Mouse (Mus musculus): Measurements from ENCODE around the gene Slc26a10. TPM values are rescaled to one million over a fixed set of nuclear protein-coding genes. Genes with fewer than 3 reads are reported as not detected.

Gene Slc26a10
- polyA plus RNA-seq, 1 experiment from 2014 or later: 2.2 TPM

DNA sequence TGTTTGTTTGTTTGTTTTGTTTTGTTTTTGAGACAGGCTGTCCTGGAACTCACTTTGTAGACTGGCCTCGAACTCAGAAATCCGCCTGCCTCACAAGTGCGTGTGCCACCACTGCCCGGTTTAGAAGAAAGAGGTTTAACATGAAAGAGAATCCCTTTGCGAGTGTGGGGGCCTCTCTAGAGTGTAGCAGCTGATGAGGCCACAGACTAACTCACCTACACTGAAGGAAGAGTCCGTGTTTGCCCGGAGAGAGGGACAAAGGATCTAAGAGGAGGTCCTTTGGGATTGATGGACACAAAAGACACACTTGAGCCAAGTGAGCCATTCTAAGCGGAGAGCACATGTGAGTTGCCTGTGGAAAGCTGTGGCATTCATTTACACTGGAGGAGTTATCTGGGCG is 3.2 kb downstream of the Slc26a10 start:
- Histone ChIP-seq H3K9ac (no peak overlapping the region), H3K4me1 (peaks cover 23% of the 10 kb centered on the region), H3K4me2 (replicated peaks) (peak overlapping the region; percentile 46; the same call in 1 of the 2 replicates), H3K27ac (no peak overlapping the region), H3K9me3 (replicated peaks) (no peaks in the 10 kb centered on the region), H3K4me3 (no peak overlapping the region; the same call in 1 of the 2 replicates), H3K36me3 (0 out of 2 replicates have a peak, but pooled peaks cover 6% of the 10 kb centered on the region), H3K27me3 (peaks cover 89% of the 10 kb centered on the region)
- 17% methylated on average over 9 of the region's 9 CpGs for WGBS
- ATAC-seq (ENCODE audit: low FRiP score): no peak

DNA sequence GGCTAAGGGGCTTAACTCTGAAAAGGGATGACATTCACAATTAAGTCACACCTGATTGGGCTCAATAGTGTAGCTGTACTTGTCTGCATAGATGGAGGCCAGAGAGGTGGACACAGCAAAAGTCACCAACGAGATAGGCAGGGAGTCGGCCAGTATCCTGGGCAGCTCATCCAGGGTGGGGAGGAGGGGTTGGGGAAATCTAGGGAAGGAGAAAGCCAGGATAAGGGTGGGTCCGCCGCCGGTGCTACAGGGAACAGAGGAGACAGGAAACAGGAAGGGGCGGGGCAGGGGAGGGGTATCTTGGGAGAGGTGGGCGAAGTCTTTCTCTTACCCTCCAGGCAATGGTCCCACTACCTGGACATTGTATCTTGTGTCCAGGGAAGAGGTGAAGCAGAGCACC is 3.7 kb downstream of the Slc26a10 start:
- Histone ChIP-seq H3K4me1 (peaks cover 23% of the 10 kb centered on the region), H3K9me3 (replicated peaks) (no peaks in the 10 kb centered on the region), H3K36me3 (0 out of 2 replicates have a peak, but pooled peaks cover 6% of the 10 kb centered on the region), H3K4me2 (replicated peaks) (0 out of 2 replicates have a peak overlapping the region, but pooled peaks have one; percentile 6), H3K9ac (no peak overlapping the region), H3K27me3 (peaks cover 90% of the 10 kb centered on the region), H3K4me3 (no peak overlapping the region), H3K27ac (no peak overlapping the region)
- no peak for ATAC-seq (ENCODE audit: low FRiP score)
- 8% methylated on average over 7 of the region's 7 CpGs for WGBS

GRCm38 (mm10) chr10:127176228-127176627 is 4.2 kb downstream of the Slc26a10 start:
- H3K4me1 ChIP-seq: peaks cover 23% of the 10 kb centered on the region

DNA sequence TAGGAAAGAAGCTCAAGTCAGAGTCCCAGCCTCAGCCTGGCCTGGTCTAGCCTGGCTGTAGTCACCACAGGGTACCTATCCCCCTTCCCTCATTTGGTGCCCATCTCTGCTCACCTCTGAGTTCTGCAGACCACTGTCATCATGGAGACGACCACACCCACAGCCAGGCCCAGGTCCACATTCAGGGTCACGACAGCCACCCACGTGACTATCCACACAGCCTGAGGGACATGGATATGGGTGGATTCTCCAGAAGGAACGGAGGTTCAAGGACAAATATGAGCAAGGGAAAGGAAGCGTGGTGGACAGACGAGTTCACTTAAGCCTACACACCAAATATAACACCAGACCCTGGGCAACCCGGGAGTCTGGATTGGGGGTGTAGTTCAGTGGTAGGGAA is 6.3 kb downstream of the Slc26a10 start:
- H3K4me3 ChIP-seq: no peak overlapping the region
- no peaks in the 10 kb centered on the region for H3K9me3 ChIP-seq (replicated peaks)
- H3K4me1 ChIP-seq: peaks cover 20% of the 10 kb centered on the region
- H3K36me3 ChIP-seq: 0 out of 2 replicates have a peak, but pooled peaks cover 6% of the 10 kb centered on the region
- no peak overlapping the region for H3K27ac ChIP-seq
- WGBS: 85% methylated on average over 7 of the region's 7 CpGs
- H3K4me2 ChIP-seq (replicated peaks): no peak overlapping the region
- H3K27me3 ChIP-seq: peaks cover 90% of the 10 kb centered on the region
- H3K9ac ChIP-seq: no peak overlapping the region
- no peak for ATAC-seq (ENCODE audit: low FRiP score)

More at GRCm38 (mm10) chr10:127176228-127176627, 4.2 kb downstream of the Slc26a10 start:
- Histone ChIP-seq H3K36me3 (0 out of 2 replicates have a peak, but pooled peaks cover 6% of the 10 kb centered on the region), H3K4me2 (replicated peaks) (no peak overlapping the region), H3K27ac (no peak overlapping the region), H3K4me3 (no peak overlapping the region), H3K9me3 (replicated peaks) (no peaks in the 10 kb centered on the region), H3K9ac (no peak overlapping the region), H3K27me3 (peaks cover 90% of the 10 kb centered on the region)
- WGBS: 53% methylated on average over 3 of the region's 3 CpGs
- no peak for ATAC-seq (ENCODE audit: low FRiP score)

- Histone ChIP-seq H3K27me3 (peaks cover 90% of the 10 kb centered on the region), H3K27ac (no peak overlapping the region), H3K36me3 (0 out of 2 replicates have a peak, but pooled peaks cover 6% of the 10 kb centered on the region), H3K4me1 (peaks cover 16% of the 10 kb centered on the region), H3K4me3 (no peak overlapping the region), H3K9me3 (replicated peaks) (no peaks in the 10 kb centered on the region), H3K4me2 (replicated peaks) (no peak overlapping the region), H3K9ac (no peak overlapping the region)
- 84% methylated on average over 16 of the region's 16 CpGs for WGBS
- no peak for ATAC-seq (ENCODE audit: low FRiP score)
Observed at GRCm38 (mm10) chr10:127173148-127174065, 7.0 kb downstream of the Slc26a10 start.

DNA sequence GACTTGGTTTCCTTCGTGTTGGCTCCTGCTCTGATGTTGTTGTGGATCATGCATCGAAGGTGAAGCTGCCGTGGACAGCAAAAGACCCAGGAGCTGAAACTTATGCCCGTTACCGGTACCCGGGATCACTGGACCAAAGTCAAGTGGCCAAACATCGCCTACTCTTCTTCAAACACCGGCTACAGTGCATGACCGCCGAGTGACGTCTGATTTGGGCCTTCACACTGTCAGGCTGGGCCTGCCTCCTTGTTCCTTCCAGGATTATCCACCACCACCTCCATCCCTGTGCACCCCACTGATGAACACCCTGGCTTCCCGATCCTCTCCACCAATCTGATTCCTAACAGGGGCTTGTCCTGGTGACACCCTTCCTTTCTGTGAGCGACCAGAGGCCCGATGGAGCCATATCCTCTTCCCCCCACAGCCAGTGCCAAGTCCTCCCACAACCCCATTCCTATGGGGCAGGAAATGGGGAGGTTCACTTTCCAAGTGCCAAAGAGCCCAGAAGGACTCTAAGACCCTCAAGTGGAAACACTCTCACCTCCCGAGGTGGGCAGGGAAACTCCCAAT is 8.7 kb downstream of the Slc26a10 start:
- H3K27ac ChIP-seq: no peak overlapping the region
- no peaks in the 10 kb centered on the region for H3K9me3 ChIP-seq (replicated peaks)
- no peak overlapping the region for H3K4me2 ChIP-seq (replicated peaks)
- H3K9ac ChIP-seq: no peak overlapping the region
- WGBS: 83% methylated on average over 15 of the region's 15 CpGs
- H3K4me3 ChIP-seq: no peak overlapping the region
- 0 out of 2 replicates have a peak, but pooled peaks cover 6% of the 10 kb centered on the region for H3K36me3 ChIP-seq
- peaks cover 12% of the 10 kb centered on the region for H3K4me1 ChIP-seq
- no peak for ATAC-seq (ENCODE audit: low FRiP score)
- peaks cover 90% of the 10 kb centered on the region for H3K27me3 ChIP-seq

DNA sequence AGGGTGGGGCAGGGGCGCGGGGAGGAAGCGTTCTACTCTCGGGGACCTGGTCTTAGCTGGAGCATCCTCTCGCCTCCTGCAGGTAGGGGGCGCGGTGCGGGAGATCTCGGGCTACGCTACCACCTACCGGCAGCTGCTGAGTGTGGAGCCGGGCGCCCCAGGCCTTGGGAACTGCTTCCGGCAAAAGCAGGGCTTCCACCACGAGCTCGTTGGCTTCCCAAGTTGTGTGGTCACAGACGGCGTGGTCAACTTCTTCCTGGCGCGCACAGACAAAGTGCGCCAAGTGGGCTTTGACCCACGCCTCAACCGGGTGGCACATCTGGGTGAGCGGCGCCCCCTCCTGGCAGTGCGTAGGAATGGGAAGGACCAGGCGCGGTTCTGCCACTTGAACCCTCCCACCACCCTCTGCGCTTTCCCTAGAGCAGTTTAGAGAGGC is 9.6 kb downstream of the Slc26a10 start:
- no peak overlapping the region for H3K27ac ChIP-seq
- H3K4me2 ChIP-seq (replicated peaks): peak overlapping the region; percentile 43
- H3K4me1 ChIP-seq: peaks cover 14% of the 10 kb centered on the region
- no peak overlapping the region for H3K9ac ChIP-seq
- no peaks in the 10 kb centered on the region for H3K9me3 ChIP-seq (replicated peaks)
- WGBS: 1% methylated on average over 29 of the region's 29 CpGs
- peaks cover 90% of the 10 kb centered on the region for H3K27me3 ChIP-seq
- peak; percentile 29 for ATAC-seq (ENCODE audit: low FRiP score)
- H3K36me3 ChIP-seq: 0 out of 2 replicates have a peak, but pooled peaks cover 6% of the 10 kb centered on the region
- H3K4me3 ChIP-seq: peak overlapping the region; percentile 23

DNA sequence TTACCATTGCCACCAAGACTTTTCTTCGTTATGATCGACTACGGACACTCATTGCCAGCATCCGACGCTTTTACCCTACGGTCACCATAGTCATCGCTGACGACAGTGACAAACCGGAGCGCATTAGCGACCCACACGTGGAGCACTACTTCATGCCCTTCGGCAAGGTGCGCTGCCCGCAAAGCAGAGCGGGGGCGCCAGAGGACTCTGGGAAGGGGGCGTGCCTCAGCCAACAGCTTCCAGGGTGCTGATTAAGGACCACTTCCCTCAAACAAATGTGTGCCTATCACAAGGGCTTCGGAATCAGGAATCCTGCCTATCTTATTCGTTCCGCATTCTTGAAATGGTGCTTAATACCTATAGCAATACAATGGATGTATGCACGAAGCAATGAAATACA is 10.4 kb downstream of the Slc26a10 start:
- peak overlapping the region; percentile 23; the same call in 1 of the 2 replicates for H3K4me3 ChIP-seq
- peaks cover 91% of the 10 kb centered on the region for H3K27me3 ChIP-seq
- ATAC-seq (ENCODE audit: low FRiP score): no peak
- H3K9me3 ChIP-seq (replicated peaks): no peaks in the 10 kb centered on the region
- no peak overlapping the region for H3K9ac ChIP-seq
- WGBS: 2% methylated on average over 22 of the region's 22 CpGs
- peak overlapping the region; percentile 43 for H3K4me2 ChIP-seq (replicated peaks)
- 0 out of 2 replicates have a peak, but pooled peaks cover 6% of the 10 kb centered on the region for H3K36me3 ChIP-seq
- H3K4me1 ChIP-seq: peaks cover 16% of the 10 kb centered on the region
- no peak overlapping the region for H3K27ac ChIP-seq

GRCm38 (mm10) chr10:127167614-127168192 is 12.7 kb downstream of the Slc26a10 start:
- Histone ChIP-seq H3K27me3 (peaks cover 76% of the 10 kb centered on the region), H3K27ac (no peak overlapping the region), H3K36me3 (no peaks in the 10 kb centered on the region), H3K4me3 (peak overlapping the region; percentile 6; the same call in 1 of the 2 replicates), H3K9ac (no peak overlapping the region), H3K4me1 (peaks cover 16% of the 10 kb centered on the region), H3K4me2 (replicated peaks) (no peak overlapping the region), H3K9me3 (replicated peaks) (no peaks in the 10 kb centered on the region)
- WGBS: 46% methylated on average over 10 of the region's 10 CpGs
- ATAC-seq (ENCODE audit: low FRiP score): no peak

DNA sequence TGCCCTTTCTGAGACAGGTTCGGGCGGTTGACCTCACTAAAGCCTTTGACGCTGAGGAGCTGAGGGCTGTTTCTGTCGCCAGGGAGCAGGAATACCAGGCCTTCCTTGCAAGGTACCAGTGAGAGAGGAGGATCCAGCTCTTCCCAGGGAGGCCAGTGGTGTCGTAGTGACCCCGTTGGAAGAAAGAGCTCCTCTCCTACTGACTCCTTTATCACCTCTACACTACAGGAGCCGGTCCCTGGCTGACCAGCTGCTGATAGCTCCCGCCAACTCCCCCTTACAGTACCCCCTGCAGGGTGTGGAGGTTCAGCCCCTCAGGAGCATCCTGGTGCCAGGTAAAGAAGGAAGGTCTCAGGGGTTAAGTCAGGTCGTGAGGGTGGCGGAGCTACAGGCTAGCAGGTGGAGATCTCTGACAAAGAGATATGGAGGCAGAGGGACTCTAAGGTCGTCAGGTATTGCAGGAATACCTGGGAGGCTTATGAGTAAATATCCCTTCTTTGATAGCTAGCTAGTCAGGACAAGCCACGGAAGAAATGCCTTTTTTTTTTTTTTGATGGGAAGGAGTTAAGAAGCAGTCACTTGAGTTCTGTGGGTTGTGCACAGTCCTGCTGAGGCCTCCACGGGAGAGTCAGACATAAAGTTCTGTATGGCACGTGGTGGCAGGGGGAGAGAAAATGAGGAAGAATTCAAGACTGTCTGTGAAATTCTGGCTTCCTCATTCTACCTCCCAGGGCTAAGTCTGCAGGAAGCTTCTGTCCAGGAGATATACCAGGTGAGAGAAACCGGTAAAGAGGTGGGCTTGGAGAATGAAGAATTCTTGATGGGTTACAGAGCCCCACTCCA is 13.5 kb downstream of the Slc26a10 start:
- Histone ChIP-seq H3K27me3 (peaks cover 71% of the 10 kb centered on the region), H3K9ac (peak overlapping the region; percentile 87), H3K36me3 (no peaks in the 10 kb centered on the region), H3K4me1 (peaks cover 16% of the 10 kb centered on the region), H3K27ac (peak overlapping the region; percentile 86; the same call in 1 of the 2 replicates), H3K4me2 (replicated peaks) (peak overlapping the region; percentile 99), H3K4me3 (peak overlapping the region; percentile 68), H3K9me3 (replicated peaks) (no peaks in the 10 kb centered on the region)
- no peak for ATAC-seq (ENCODE audit: low FRiP score)
- 20% methylated on average over 15 of the region's 15 CpGs for WGBS

DNA sequence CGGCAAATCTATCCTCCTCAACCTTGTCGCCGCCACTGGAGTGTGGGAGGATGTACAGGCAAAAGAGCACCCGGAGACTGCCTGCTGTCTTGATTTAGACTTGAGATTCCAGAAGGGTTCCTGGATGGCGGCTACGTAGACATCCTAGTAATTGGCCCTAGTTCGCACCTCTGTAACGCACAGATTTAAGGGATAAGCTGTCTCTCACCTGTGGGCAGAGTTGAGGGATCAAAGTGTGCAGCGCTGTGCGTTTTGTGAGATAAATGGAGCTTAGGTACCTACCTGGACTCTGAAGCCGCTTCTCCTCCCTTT is 14.1 kb downstream of the Slc26a10 start:
- H3K9me3 ChIP-seq (replicated peaks): no peaks in the 10 kb centered on the region
- peak overlapping the region; percentile 87 for H3K9ac ChIP-seq
- no peak; the same call in 1 of the 2 replicates for ATAC-seq (ENCODE audit: low FRiP score)
- H3K36me3 ChIP-seq: no peaks in the 10 kb centered on the region
- WGBS: 2% methylated on average over 11 of the region's 11 CpGs
- H3K27me3 ChIP-seq: peaks cover 65% of the 10 kb centered on the region
- H3K4me2 ChIP-seq (replicated peaks): peak overlapping the region; percentile 99
- peaks cover 16% of the 10 kb centered on the region for H3K4me1 ChIP-seq
- peak overlapping the region; percentile 86 for H3K27ac ChIP-seq
- H3K4me3 ChIP-seq: peak overlapping the region; percentile 68
